Mouse (Mus musculus) CH12.LX (cell line): ENCODE measurements around the gene Olfr918.

Experiments used
- BHLHE40 ChIP-seq: IDR thresholded peaks from 2 replicates; pipeline ENCODE4 v1.6.1; 2011; ENCODE audit warnings: mild to moderate bottlenecking, low read depth, low read length, improper control_type of control experiment
- CTCF ChIP-seq, 2 experiments: IDR thresholded peaks in 1 of 2; conservative IDR thresholded peaks in 1 of 2; 2 replicates each; pipeline ENCODE4 v1.5.1; 2011 to 2012; ENCODE audit warnings: low read depth in 2 of 2, low read length in 2 of 2, improper control_type of control experiment in 1 of 2, inconsistent platforms in 1 of 2, mild to moderate bottlenecking in 1 of 2, moderate library complexity in 1 of 2
- E2F4 ChIP-seq: IDR thresholded peaks from 2 replicates; pipeline ENCODE4 v1.6.1; 2011; ENCODE audit warnings: low read depth, low read length, improper control_type of control experiment; ENCODE audit not compliant: insufficient replicate concordance
- EP300 ChIP-seq: IDR thresholded peaks from 2 replicates; pipeline ENCODE4 v1.6.1; 2011; ENCODE audit warnings: low read length, improper control_type of control experiment
- IRF4 ChIP-seq: IDR thresholded peaks from 2 replicates; pipeline ENCODE4 v1.6.1; 2014; ENCODE audit warnings: low read depth, mild to moderate bottlenecking, inconsistent platforms, low read length, improper control_type of control experiment
- KAT2A ChIP-seq: IDR thresholded peaks from 2 replicates; pipeline ENCODE4 v1.6.1; 2012; ENCODE audit warnings: low read length, improper control_type of control experiment, inconsistent platforms; ENCODE audit not compliant: insufficient replicate concordance
- MXI1 ChIP-seq: IDR thresholded peaks from 2 replicates; pipeline ENCODE4 v1.6.1; 2011; ENCODE audit warnings: mild to moderate bottlenecking, low read depth, low read length, improper control_type of control experiment
- POLR2A ChIP-seq: IDR thresholded peaks from 2 replicates; pipeline ENCODE4 v1.6.1; 2011; ENCODE audit warnings: low read depth, mild to moderate bottlenecking, improper control_type of control experiment, low read length
- USF1 ChIP-seq: IDR thresholded peaks from 2 replicates; pipeline ENCODE4 v1.6.1; 2014; ENCODE audit warnings: low read depth, mild to moderate bottlenecking, inconsistent platforms, low read length, improper control_type of control experiment
- USF2 ChIP-seq: conservative IDR thresholded peaks from 2 replicates; pipeline ENCODE4 v1.6.1; 2011; ENCODE audit warnings: low read depth, low read length, improper control_type of control experiment
- ZC3H11A ChIP-seq: IDR thresholded peaks from 2 replicates; pipeline ENCODE4 v1.6.1; 2012; ENCODE audit warnings: low read depth, mild to moderate bottlenecking, inconsistent platforms, low read length, improper control_type of control experiment

DNA sequence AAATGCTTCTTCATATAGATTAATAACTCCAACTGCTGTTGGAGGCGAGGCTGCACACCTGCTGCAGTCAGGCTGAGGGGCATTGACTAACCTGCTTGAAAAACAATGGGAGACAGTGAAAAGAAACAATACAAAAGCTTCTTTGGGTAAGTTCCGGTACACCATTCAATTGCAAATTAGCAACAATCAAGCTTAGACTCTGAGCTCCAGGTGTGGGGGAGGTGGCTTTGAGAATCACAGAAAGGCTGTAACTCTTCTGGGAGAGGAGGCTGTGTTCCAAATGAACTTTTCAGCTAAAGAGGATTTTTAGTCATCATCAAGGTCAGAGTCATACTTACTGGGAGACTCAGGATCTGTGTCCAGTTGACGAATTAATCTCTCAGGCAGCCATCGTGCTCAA, 42.0 kb downstream of the Olfr918 start:
- TF ChIP-seq USF1 (no peak), E2F4 (no peak), EP300 (no peak), CTCF (conservative IDR thresholded peaks at IDR 0.05 in 1 of 2, IDR thresholded peaks at IDR 0.05 in 1 of 2; ENCODE audit: low read depth in 2 of 2, low read length in 2 of 2) (no peak), ZC3H11A (no peak), USF2 (no peak), POLR2A (no peak), KAT2A (no peak), IRF4 (no peak), BHLHE40 (no peak), MXI1 (no peak)
